Mouse (Mus musculus) cerebellum, adult 2 months (tissue): ENCODE data around the gene Amigo2.
"Not testable (repeated sequence)": the region's sequence is repeated elsewhere in the genome, so short reads cannot be mapped to it uniquely, and the experiment has no call there.

Experiments
- CTCF ChIP-seq: fragments of 200-500 bp; IDR thresholded peaks from 2 replicates; pipeline ENCODE4 v1.5.1; 2011; ENCODE audit warnings: low read depth, mild to moderate bottlenecking, control low read depth, low read length, moderate library complexity, borderline replicate concordance; ENCODE audit not compliant: insufficient read depth
- POLR2A ChIP-seq: fragments of 200-500 bp; IDR thresholded peaks from 2 replicates; pipeline ENCODE4 v1.6.1; 2011; ENCODE audit warnings: low read length, control low read depth, borderline replicate concordance; ENCODE audit not compliant: insufficient read depth

DNA sequence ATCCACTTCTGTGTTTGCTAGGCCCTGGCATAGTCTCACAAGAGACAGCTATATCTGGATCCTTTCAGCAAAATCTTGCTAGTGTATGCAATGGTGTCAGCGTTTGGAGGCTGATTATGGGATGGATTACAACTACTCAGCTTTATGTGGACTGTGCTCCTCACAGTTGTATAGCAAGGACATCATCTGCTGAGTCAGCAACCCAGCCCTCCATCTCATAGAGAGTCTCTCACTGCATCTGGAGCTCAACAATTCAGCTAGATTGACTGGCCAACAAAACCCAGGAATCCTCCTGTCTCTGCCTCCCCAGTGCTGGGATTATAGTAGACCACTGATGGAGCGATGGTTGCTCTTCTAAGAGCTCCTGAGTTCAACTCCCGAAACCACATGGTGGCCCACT lies 37.3 kb downstream of the Amigo2 start:
- TF ChIP-seq CTCF, POLR2A: not testable (repeated sequence)
